Mouse (Mus musculus): Measurements from ENCODE around the gene Dph3. TPM values are rescaled to one million over a fixed set of nuclear protein-coding genes. Genes with fewer than 3 reads are reported as not detected.
"Not testable (repeated sequence)": the region's sequence is repeated elsewhere in the genome, so short reads cannot be mapped to it uniquely, and the experiment has no call there.

The Dph3 gene
- total and polyA plus RNA-seq, 2 experiments from 2014 or later, result 45.3 to 78.2 TPM

GRCm38 (mm10) chr14:32120940-32121919 is 35.7 kb upstream of the Dph3 start:
- no peak for ATAC-seq
- no peak for TF ChIP-seq CTCF (IDR thresholded peaks at IDR 0.05; ENCODE audit: low read depth)
- Histone ChIP-seq H3K9me3 (ENCODE audit: low read length) (no peaks in the 10 kb centered on the region), H3K9ac (replicated peaks; ENCODE audit: low read length) (no peak overlapping the region), H3K27ac (no peak overlapping the region), H3K27me3 (ENCODE audit: insufficient read depth, low read length) (no peaks in the 10 kb centered on the region), H3K36me3 (ENCODE audit: insufficient read depth, low read length) (no peaks in the 10 kb centered on the region), H3K4me1 (ENCODE audit: insufficient read depth, low read length) (no peaks in the 10 kb centered on the region), H3K4me2 (ENCODE audit: low read depth, low read length) (no peak overlapping the region), H3K4me3 (ENCODE audit: low read length) (no peak overlapping the region)
- WGBS, result 72% methylated on average over 11 of the region's 11 CpGs
- DNase-seq (ENCODE audit: low spot score), result no peak

- H3K36me3 ChIP-seq (ENCODE audit: insufficient read depth, low read length); H3K27ac ChIP-seq; H3K27me3 ChIP-seq (ENCODE audit: insufficient read depth, low read length); H3K4me3 ChIP-seq (ENCODE audit: low read length); H3K4me1 ChIP-seq (ENCODE audit: insufficient read depth, low read length); H3K9ac ChIP-seq (replicated peaks; ENCODE audit: low read length); ATAC-seq; H3K9me3 ChIP-seq (ENCODE audit: low read length); H3K4me2 ChIP-seq (ENCODE audit: low read depth, low read length); DNase-seq (ENCODE audit: low spot score): not testable (repeated sequence)
- WGBS, result 92% methylated on average over 10 of the region's 10 CpGs
Measured at GRCm38 (mm10) chr14:32112124-32112523, 26.6 kb upstream of the Dph3 start.

- Histone ChIP-seq H3K27me3 (ENCODE audit: insufficient read depth, low read length) (no peaks in the 10 kb centered on the region), H3K4me1 (ENCODE audit: insufficient read depth, low read length) (no peaks in the 10 kb centered on the region), H3K27ac (no peak overlapping the region), H3K4me3 (ENCODE audit: low read length) (no peak overlapping the region), H3K9ac (replicated peaks; ENCODE audit: low read length) (no peak overlapping the region), H3K4me2 (ENCODE audit: low read depth, low read length) (no peak overlapping the region), H3K36me3 (ENCODE audit: insufficient read depth, low read length) (peaks cover 4% of the 10 kb centered on the region; the same call in 1 of the 2 replicates), H3K9me3 (ENCODE audit: low read length) (no peaks in the 10 kb centered on the region)
- DNase-seq (ENCODE audit: low spot score), result no peak
- WGBS, result 87% methylated on average over 4 of the region's 4 CpGs
- TF ChIP-seq CTCF (IDR thresholded peaks at IDR 0.05; ENCODE audit: low read depth), result no peak
- no peak for ATAC-seq
Measured at GRCm38 (mm10) chr14:32106911-32107310, 21.4 kb upstream of the Dph3 start.

- no peak overlapping the region for H3K9ac ChIP-seq (replicated peaks; ENCODE audit: low read length)
Measured at GRCm38 (mm10) chr14:32105663-32106062, 20.1 kb upstream of the Dph3 start.

GRCm38 (mm10) chr14:32103556-32103955 is 18.0 kb upstream of the Dph3 start:
- no peak overlapping the region for H3K9ac ChIP-seq (replicated peaks; ENCODE audit: low read length)
- DNase-seq (ENCODE audit: low spot score) (no peak), ATAC-seq (no peak)
- no peak overlapping the region for H3K27ac ChIP-seq
- H3K27me3 ChIP-seq (ENCODE audit: insufficient read depth, low read length), result no peaks in the 10 kb centered on the region
- no peak overlapping the region for H3K4me2 ChIP-seq (ENCODE audit: low read depth, low read length)
- H3K4me1 ChIP-seq (ENCODE audit: insufficient read depth, low read length), result no peaks in the 10 kb centered on the region
- TF ChIP-seq CTCF (IDR thresholded peaks at IDR 0.05; ENCODE audit: low read depth), result no peak
- 92% methylated on average over 4 of the region's 4 CpGs for WGBS
- H3K36me3 ChIP-seq (ENCODE audit: insufficient read depth, low read length), result peaks cover 27% of the 10 kb centered on the region
- H3K4me3 ChIP-seq (ENCODE audit: low read length), result no peak overlapping the region
- H3K9me3 ChIP-seq (ENCODE audit: low read length), result no peaks in the 10 kb centered on the region

More at GRCm38 (mm10) chr14:32105663-32106062, 20.1 kb upstream of the Dph3 start:
- WGBS, result 62% methylated on average over 7 of the region's 7 CpGs
- DNase-seq (ENCODE audit: low spot score) (no peak), ATAC-seq (no peak)
- no peaks in the 10 kb centered on the region for H3K27me3 ChIP-seq (ENCODE audit: insufficient read depth, low read length)
- no peak for TF ChIP-seq CTCF (IDR thresholded peaks at IDR 0.05; ENCODE audit: low read depth)
- no peak overlapping the region for H3K4me3 ChIP-seq (ENCODE audit: low read length)
- H3K4me1 ChIP-seq (ENCODE audit: insufficient read depth, low read length), result no peaks in the 10 kb centered on the region
- no peak overlapping the region for H3K27ac ChIP-seq
- no peak overlapping the region for H3K4me2 ChIP-seq (ENCODE audit: low read depth, low read length)
- H3K9me3 ChIP-seq (ENCODE audit: low read length), result no peaks in the 10 kb centered on the region
- peaks cover 6% of the 10 kb centered on the region; the same call in 1 of the 2 replicates for H3K36me3 ChIP-seq (ENCODE audit: insufficient read depth, low read length)

- Histone ChIP-seq H3K27me3 (ENCODE audit: insufficient read depth, low read length) (no peaks in the 10 kb centered on the region), H3K4me3 (ENCODE audit: low read length) (no peak overlapping the region), H3K36me3 (ENCODE audit: insufficient read depth, low read length) (peaks cover 60% of the 10 kb centered on the region), H3K27ac (no peak overlapping the region), H3K4me1 (ENCODE audit: insufficient read depth, low read length) (no peaks in the 10 kb centered on the region), H3K9ac (replicated peaks; ENCODE audit: low read length) (no peak overlapping the region), H3K9me3 (ENCODE audit: low read length) (no peaks in the 10 kb centered on the region), H3K4me2 (ENCODE audit: low read depth, low read length) (no peak overlapping the region)
- no peak for DNase-seq (ENCODE audit: low spot score)
- TF ChIP-seq CTCF (IDR thresholded peaks at IDR 0.05; ENCODE audit: low read depth), result no peak
- 96% methylated on average over 3 of the region's 3 CpGs for WGBS
- ATAC-seq, result no peak
Measured at GRCm38 (mm10) chr14:32098951-32099350, 13.4 kb upstream of the Dph3 start.

GRCm38 (mm10) chr14:32097691-32098090 is 12.2 kb upstream of the Dph3 start:
- no peaks in the 10 kb centered on the region for H3K27me3 ChIP-seq (ENCODE audit: insufficient read depth, low read length)
- H3K4me3 ChIP-seq (ENCODE audit: low read length), result no peak overlapping the region
- no peak overlapping the region for H3K27ac ChIP-seq
- TF ChIP-seq CTCF (IDR thresholded peaks at IDR 0.05; ENCODE audit: low read depth), result no peak
- ATAC-seq (no peak), DNase-seq (ENCODE audit: low spot score) (no peak)
- H3K36me3 ChIP-seq (ENCODE audit: insufficient read depth, low read length), result peaks cover 64% of the 10 kb centered on the region
- H3K4me1 ChIP-seq (ENCODE audit: insufficient read depth, low read length), result no peaks in the 10 kb centered on the region
- H3K9me3 ChIP-seq (ENCODE audit: low read length), result no peaks in the 10 kb centered on the region
- H3K9ac ChIP-seq (replicated peaks; ENCODE audit: low read length), result no peak overlapping the region
- no peak overlapping the region for H3K4me2 ChIP-seq (ENCODE audit: low read depth, low read length)
- 95% methylated on average over 7 of the region's 7 CpGs for WGBS

Measured in hindbrain, postnatal 0 days (tissue).